10 mouse cellular contexts compared by ENCODE assay signal in genomic region chr7:47146034-47146812, GRCm38 (mm10). TPM values are rescaled to one million over a fixed set of nuclear protein-coding genes. Genes with fewer than 3 reads are reported as not detected.
A peak's percentile ranks its signal among the peaks of the same experiment; 100 is the strongest.
DNase-seq lines count a peak whose midpoint lies in the region; ATAC-seq and TF ChIP-seq lines count a peak whose summit lies in the region.
"Had no signal": no experiment of that assay in that cellular context is flagged by ENCODE, and none has a peak within 500 bp of the region (broad histone marks: within the 10 kb centered on the region; RNA-seq: fewer than 3 reads in every experiment).

No protein-coding gene starts in this region.

- H3K9ac ChIP-seq in midbrain, embryonic 11.5 days (ENCODE audit: low read length): no peak overlapping the region
- no peak overlapping the region for H3K9ac ChIP-seq in midbrain, embryonic 13.5 days (replicated peaks)

- H3K36me3 ChIP-seq in midbrain, embryonic 11.5 days (ENCODE audit: control insufficient read depth, insufficient read depth, low read length): no peaks in the 10 kb centered on the region
- H3K36me3 ChIP-seq in midbrain, embryonic 13.5 days: no peaks in the 10 kb centered on the region

- H3K9me3 ChIP-seq in midbrain, embryonic 11.5 days (ENCODE audit: control insufficient read depth, low read length): no peaks in the 10 kb centered on the region
- no peaks in the 10 kb centered on the region for H3K9me3 ChIP-seq in midbrain, embryonic 13.5 days

- TF ChIP-seq CTCF in cerebellum, adult 2 months (IDR thresholded peaks at IDR 0.05; ENCODE audit: borderline replicate concordance, insufficient read depth, low read depth, low read length): peak; percentile 19; the same call in 1 of the 2 replicates

- H3K4me3 ChIP-seq in cerebellum, adult 2 months (replicated peaks; ENCODE audit: insufficient read depth, low read depth, low read length): no peak overlapping the region
- H3K4me3 ChIP-seq in midbrain, embryonic 11.5 days (ENCODE audit: low read depth, low read length): no peak overlapping the region
- H3K4me3 ChIP-seq in midbrain, embryonic 13.5 days (replicated peaks): no peak overlapping the region

- no peak overlapping the region for H3K27ac ChIP-seq in cerebellum, adult 2 months (ENCODE audit: insufficient read depth, low read length)
- no peak overlapping the region for H3K27ac ChIP-seq in midbrain, embryonic 11.5 days (ENCODE audit: low read depth, low read length)
- no peak overlapping the region for H3K27ac ChIP-seq in midbrain, embryonic 13.5 days

- DNase-seq in cerebellum, adult 2 months: peak in 1 of 2 experiments; percentile 25
- no peak for DNase-seq in cerebellum, adult 9-11 months
- DNase-seq in midbrain, embryonic 11.5 days (ENCODE audit: low spot score, missing footprints): peak; percentile 84
- peak; percentile 32 for DNase-seq in c-Kit-positive CD71-negative TER-119-negative erythroid progenitor cells, embryonic 14.5 days (ENCODE audit: low read depth)
- DNase-seq in layer of hippocampus, postnatal 36 days: peak; percentile 36 to 59
- peak; percentile 65 to 77 for DNase-seq in right cerebral cortex, adult 2 months (ENCODE audit: low spot score in 2 of 2)
- no peak for DNase-seq in ovary, postnatal 14 days (ENCODE audit: low spot score)

- no peak for TF ChIP-seq POLR2A in cerebellum, adult 2 months (IDR thresholded peaks at IDR 0.05; ENCODE audit: borderline replicate concordance, insufficient read depth, low read length)

- no peak for ATAC-seq in midbrain, embryonic 11.5 days (ENCODE audit: low FRiP score)
- ATAC-seq in midbrain, embryonic 13.5 days: no peak

- no peak overlapping the region for H3K4me2 ChIP-seq in midbrain, embryonic 11.5 days
- no peak overlapping the region for H3K4me2 ChIP-seq in midbrain, embryonic 13.5 days (replicated peaks)

- 65% methylated on average over 12 of the region's 12 CpGs for WGBS in cerebellum, adult 2 months
- WGBS in midbrain, embryonic 11.5 days: 64% methylated on average over 12 of the region's 12 CpGs
- 64% methylated on average over 12 of the region's 12 CpGs for WGBS in midbrain, embryonic 13.5 days

- no peaks in the 10 kb centered on the region for H3K4me1 ChIP-seq in cerebellum, adult 2 months (ENCODE audit: control insufficient read depth, insufficient read depth, low read length)
- H3K4me1 ChIP-seq in midbrain, embryonic 11.5 days (ENCODE audit: control insufficient read depth, insufficient read depth, low read length): no peaks in the 10 kb centered on the region
- H3K4me1 ChIP-seq in midbrain, embryonic 13.5 days (replicated peaks): no peaks in the 10 kb centered on the region

- H3K27me3 ChIP-seq in cerebellum, adult 2 months (ENCODE audit: control insufficient read depth, insufficient read depth, low read length): no peaks in the 10 kb centered on the region; the same call in 1 of the 2 replicates
- H3K27me3 ChIP-seq in midbrain, embryonic 11.5 days (ENCODE audit: control insufficient read depth, insufficient read depth, low read length): no peaks in the 10 kb centered on the region
- H3K27me3 ChIP-seq in midbrain, embryonic 13.5 days: no peaks in the 10 kb centered on the region

RNA-seq across cellular contexts. Expression of gene Ptpn5, which starts 12.7 kb away (rescaled TPM):
- polyA plus RNA-seq in cerebellum, adult 2 months (2012; rRNA removed): 47.4 and 61.1 TPM in 2 replicates
- 17.5 and 18.5 TPM in 2 replicates for polyA plus RNA-seq in midbrain, embryonic 11.5 days (2014; fragmentation: Nextera tagmentation; extraction: Ambion mirVana)
- 98.6 and 102 TPM in 2 replicates for polyA plus RNA-seq in midbrain, embryonic 13.5 days (2015; fragmentation: Nextera tagmentation; extraction: Ambion mirVana)
- 10 to 100 TPM; 92.7 to 95.8 TPM for total RNA-seq in layer of hippocampus, postnatal 36 days (2021)
- polyA plus RNA-seq: liver, embryonic 16.5 days had no signal

RNA-seq across cellular contexts. Expression of gene Mrgpra6, which starts 58.5 kb away (rescaled TPM):
- not detected in 2 replicates for polyA plus RNA-seq in cerebellum, adult 2 months (2012; rRNA removed)
- polyA plus RNA-seq in midbrain, embryonic 11.5 days (2014; fragmentation: Nextera tagmentation; extraction: Ambion mirVana): not detected in 2 replicates
- polyA plus RNA-seq in midbrain, embryonic 13.5 days (2015; fragmentation: Nextera tagmentation; extraction: Ambion mirVana): not detected in 2 replicates
- not detected for total RNA-seq in layer of hippocampus, postnatal 36 days (2021)
- polyA plus RNA-seq: liver, embryonic 16.5 days; stomach, embryonic 16.5 days had no signal

Comparison
In these comparisons a context has a peak if more than half of its experiments do, and no peak if none do; other contexts are left out.
1. DNase-seq: peak in midbrain, embryonic 11.5 days (single experiment), c-Kit-positive CD71-negative TER-119-negative erythroid progenitor cells, embryonic 14.5 days (single experiment), layer of hippocampus, postnatal 36 days (2 of 2) and right cerebral cortex, adult 2 months (2 of 2); none in cerebellum, adult 9-11 months (single experiment) and ovary, postnatal 14 days (single experiment).